Mouse (Mus musculus) intestine, embryonic 15.5 days (tissue): Measurements from ENCODE around the gene Nmral1. TPM values are rescaled to one million over a fixed set of nuclear protein-coding genes. Genes with fewer than 3 reads are reported as not detected.
"Not testable (repeated sequence)": the region's sequence is repeated elsewhere in the genome, so short reads cannot be mapped to it uniquely, and the experiment has no call there.

Experiments used
- ATAC-seq: fragments of 200-750 bp; cut with Nextera tagmentation; 2 replicates; pipeline ENCODE4 v1.8.0; 2017; ENCODE audit warnings: moderate TSS enrichment, moderate library complexity
- H3K27ac ChIP-seq: fragments of 300-500 bp; sonication (generic); 2 replicates; pipeline ENCODE4 v1.5.1; 2015; ENCODE audit warnings: mild to moderate bottlenecking, inconsistent platforms
- H3K27me3 ChIP-seq: fragments of 300-500 bp; sonication (generic); replicated peaks from 2 replicates; pipeline ENCODE4 v1.6.1; 2015; ENCODE audit warnings: inconsistent platforms
- H3K36me3 ChIP-seq: fragments of 300-500 bp; sonication (generic); 2 replicates; pipeline ENCODE4 v1.6.1; 2015; ENCODE audit warnings: inconsistent platforms
- H3K4me1 ChIP-seq: fragments of 300-500 bp; sonication (generic); replicated peaks from 2 replicates; pipeline ENCODE4 v1.6.1; 2015; ENCODE audit warnings: inconsistent platforms
- H3K4me2 ChIP-seq: fragments of 300-500 bp; sonication (generic); replicated peaks from 2 replicates; pipeline ENCODE4 v1.6.1; 2015; ENCODE audit warnings: mild to moderate bottlenecking, inconsistent platforms
- H3K4me3 ChIP-seq: fragments of 300-500 bp; sonication (generic); replicated peaks from 2 replicates; pipeline ENCODE4 v1.5.1; 2015; ENCODE audit warnings: inconsistent platforms
- H3K9ac ChIP-seq: fragments of 300-500 bp; sonication (generic); 2 replicates; pipeline ENCODE4 v1.6.1; 2015; ENCODE audit warnings: inconsistent platforms
- H3K9me3 ChIP-seq: fragments of 300-500 bp; sonication (generic); 2 replicates; pipeline ENCODE4 v1.6.1; 2016; ENCODE audit warnings: inconsistent platforms
- WGBS: fragments of 180-500 bp; shearing (Covaris S2); methylation state at CpG from one replicate; pipeline ENCODE4 v1.1.7; 2015; 5-methylcytosine and 5-hydroxymethylcytosine counted together
- polyA plus RNA-seq: library from polyadenylated mRNA; unstranded; fragments of >200 nt; fragmentation: Nextera tagmentation; extraction: Ambion mirVana; gene quantifications from 2 replicates; pipeline ENCODE4 v1.2.1, GENCODE M21; 2015

The Nmral1 gene
- polyA plus RNA-seq, 1 experiment from 2014 or later = 48.5 TPM

GRCm38 (mm10) chr16:4705541-4705940, 13.6 kb downstream of the Nmral1 start:
- Histone ChIP-seq H3K36me3 (peaks cover 45% of the 10 kb centered on the region), H3K4me3 (no peak overlapping the region), H3K27ac (no peak overlapping the region), H3K9ac (no peak overlapping the region), H3K9me3 (no peaks in the 10 kb centered on the region), H3K4me1 (no peaks in the 10 kb centered on the region), H3K4me2 (no peak overlapping the region), H3K27me3 (no peaks in the 10 kb centered on the region)
- no peak for ATAC-seq
- 46% methylated on average over 4 of the region's 4 CpGs for WGBS

GRCm38 (mm10) chr16:4702646-4703045, 16.5 kb downstream of the Nmral1 start:
- no peak for ATAC-seq
- H3K27me3 ChIP-seq = no peaks in the 10 kb centered on the region
- H3K9me3 ChIP-seq = no peaks in the 10 kb centered on the region
- no peak overlapping the region for H3K4me3 ChIP-seq
- WGBS = 33% methylated on average over 1 of the region's 1 CpGs
- no peaks in the 10 kb centered on the region for H3K4me1 ChIP-seq
- no peak overlapping the region for H3K27ac ChIP-seq
- peaks cover 53% of the 10 kb centered on the region for H3K36me3 ChIP-seq
- H3K9ac ChIP-seq = no peak overlapping the region
- no peak overlapping the region for H3K4me2 ChIP-seq

GRCm38 (mm10) chr16:4701211-4701610, 17.9 kb downstream of the Nmral1 start:
- Histone ChIP-seq H3K4me2 (no peak overlapping the region), H3K4me1 (no peaks in the 10 kb centered on the region), H3K9ac (no peak overlapping the region), H3K27me3 (no peaks in the 10 kb centered on the region), H3K4me3 (no peak overlapping the region), H3K27ac (no peak overlapping the region), H3K36me3 (peaks cover 54% of the 10 kb centered on the region), H3K9me3 (no peaks in the 10 kb centered on the region)
- WGBS = 93% methylated on average over 3 of the region's 3 CpGs
- no peak for ATAC-seq

- not testable (repeated sequence) for H3K27ac ChIP-seq, H3K9ac ChIP-seq, H3K27me3 ChIP-seq, H3K4me3 ChIP-seq, H3K4me2 ChIP-seq, ATAC-seq, H3K9me3 ChIP-seq, H3K4me1 ChIP-seq
- WGBS = 98% methylated on average over 4 of the region's 4 CpGs
- H3K36me3 ChIP-seq = peaks cover 33% of the 10 kb centered on the region
Observed at GRCm38 (mm10) chr16:4689371-4689770, 29.8 kb downstream of the Nmral1 start.

- H3K27me3 ChIP-seq = no peaks in the 10 kb centered on the region
- H3K4me3 ChIP-seq = peak overlapping the region; percentile 98
- peaks cover 6% of the 10 kb centered on the region; the same call in 1 of the 2 replicates for H3K4me1 ChIP-seq
- no peaks in the 10 kb centered on the region for H3K9me3 ChIP-seq
- ATAC-seq = no peak; the same call in 1 of the 2 replicates
- WGBS = 1% methylated on average over 9 of the region's 9 CpGs
- H3K36me3 ChIP-seq = peaks cover 9% of the 10 kb centered on the region
- peak overlapping the region; percentile 97 for H3K9ac ChIP-seq
- peak overlapping the region; percentile 81; the same call in 1 of the 2 replicates for H3K27ac ChIP-seq
- H3K4me2 ChIP-seq = peak overlapping the region; percentile 85
Observed at GRCm38 (mm10) chr16:4684457-4684791, 34.7 kb downstream of the Nmral1 start.

GRCm38 (mm10) chr16:4683581-4684456, 35.3 kb downstream of the Nmral1 start:
- WGBS = under 1% methylated on average over 54 of the region's 54 CpGs
- peak; percentile 88 for ATAC-seq
- Histone ChIP-seq H3K27me3 (no peaks in the 10 kb centered on the region), H3K4me2 (peak overlapping the region; percentile 85), H3K36me3 (peaks cover 4% of the 10 kb centered on the region; the same call in 1 of the 2 replicates), H3K9ac (peak overlapping the region; percentile 97), H3K4me3 (peak overlapping the region; percentile 98), H3K9me3 (no peaks in the 10 kb centered on the region), H3K4me1 (peaks cover 9% of the 10 kb centered on the region), H3K27ac (peak overlapping the region; percentile 81)

GRCm38 (mm10) chr16:4683193-4683580, 36.0 kb downstream of the Nmral1 start:
- ATAC-seq = 0 out of 2 replicates have a peak, but pooled peaks have one; percentile 1
- Histone ChIP-seq H3K9me3 (no peaks in the 10 kb centered on the region), H3K9ac (peak overlapping the region; percentile 97), H3K4me3 (peak overlapping the region; percentile 98), H3K4me2 (peak overlapping the region; percentile 85), H3K27me3 (no peaks in the 10 kb centered on the region), H3K4me1 (peaks cover 16% of the 10 kb centered on the region), H3K36me3 (peaks cover 1% of the 10 kb centered on the region; the same call in 1 of the 2 replicates), H3K27ac (peak overlapping the region; percentile 81)
- WGBS = 28% methylated on average over 9 of the region's 9 CpGs

GRCm38 (mm10) chr16:4682628-4683179, 36.5 kb downstream of the Nmral1 start:
- 71% methylated on average over 4 of the region's 4 CpGs for WGBS
- no peak overlapping the region for H3K4me3 ChIP-seq
- H3K27ac ChIP-seq = no peak overlapping the region

GRCm38 (mm10) chr16:4680922-4681455, 38.2 kb downstream of the Nmral1 start:
- not testable (repeated sequence) for H3K4me2 ChIP-seq, H3K27me3 ChIP-seq, ATAC-seq, H3K4me3 ChIP-seq, H3K27ac ChIP-seq, H3K9me3 ChIP-seq, H3K9ac ChIP-seq, H3K36me3 ChIP-seq
- peaks cover 20% of the 10 kb centered on the region for H3K4me1 ChIP-seq
- WGBS = 85% methylated on average over 3 of the region's 3 CpGs

More at GRCm38 (mm10) chr16:4682628-4683179, 36.5 kb downstream of the Nmral1 start:
- Histone ChIP-seq H3K36me3 (no peaks in the 10 kb centered on the region), H3K9me3 (no peaks in the 10 kb centered on the region), H3K9ac (no peak overlapping the region), H3K4me2 (peak overlapping the region; percentile 85), H3K4me1 (peaks cover 20% of the 10 kb centered on the region), H3K27me3 (no peaks in the 10 kb centered on the region)
- ATAC-seq = no peak

- Histone ChIP-seq H3K4me2 (peak within 1 kb of the TSS; percentile 91), H3K9ac (peak within 1 kb of the TSS; percentile 68), H3K4me1 (peaks cover 14% of the 10 kb centered on the region; the same call in 1 of the 2 replicates), H3K27me3 (no peaks in the 10 kb centered on the region), H3K9me3 (no peaks in the 10 kb centered on the region), H3K4me3 (peak within 1 kb of the TSS; percentile 73), H3K36me3 (peaks cover 5% of the 10 kb centered on the region; the same call in 1 of the 2 replicates), H3K27ac (peak within 1 kb of the TSS; percentile 82)
- under 1% methylated on average over 47 of the region's 47 CpGs for WGBS
- ATAC-seq = peak; percentile 91
Observed at GRCm38 (mm10) chr16:4679121-4680018, 39.8 kb downstream of the Nmral1 start, which contains the start of gene Coro7. Gene Coro7, minus strand, starts transcription at chr16:4679777.

- H3K4me1 ChIP-seq = peaks cover 20% of the 10 kb centered on the region
- WGBS = 82% methylated on average over 5 of the region's 5 CpGs
- H3K9me3 ChIP-seq = no peaks in the 10 kb centered on the region
- H3K27me3 ChIP-seq = no peaks in the 10 kb centered on the region
- no peak overlapping the region for H3K27ac ChIP-seq
- ATAC-seq = no peak
- H3K9ac ChIP-seq = no peak overlapping the region
- peaks cover 6% of the 10 kb centered on the region; the same call in 1 of the 2 replicates for H3K36me3 ChIP-seq
- peak overlapping the region; percentile 91 for H3K4me2 ChIP-seq
- H3K4me3 ChIP-seq = no peak overlapping the region
Observed at GRCm38 (mm10) chr16:4678080-4678479, 41.1 kb downstream of the Nmral1 start.
